Mouse (Mus musculus) liver, embryonic 13.5 days (tissue): ENCODE results near the gene Ceacam9. TPM values are rescaled to one million over a fixed set of nuclear protein-coding genes. Genes with fewer than 3 reads are reported as not detected.

Experiments used
- ATAC-seq: fragments of 200-750 bp; cut with Nextera tagmentation; 2 replicates; pipeline ENCODE4 v1.8.0; 2017; ENCODE audit warnings: low read depth, mild to moderate bottlenecking, moderate number of reproducible peaks, moderate library complexity
- DNase-seq: peaks from one replicate; pipeline ENCODE4 v3.0.0; 2022
- H3K27ac ChIP-seq: fragments of 300-500 bp; sonication (generic); 2 replicates; pipeline ENCODE4 v1.5.1; 2015; ENCODE audit warnings: moderate library complexity, mild to moderate bottlenecking, inconsistent platforms
- H3K27me3 ChIP-seq: fragments of 300-500 bp; sonication (generic); 2 replicates; pipeline ENCODE4 v1.6.1; 2015; ENCODE audit warnings: mild to moderate bottlenecking, inconsistent platforms
- H3K36me3 ChIP-seq: fragments of 300-500 bp; sonication (generic); 2 replicates; pipeline ENCODE4 v1.6.1; 2015; ENCODE audit warnings: mild to moderate bottlenecking, inconsistent platforms
- H3K4me1 ChIP-seq: fragments of 300-500 bp; sonication (generic); replicated peaks from 2 replicates; pipeline ENCODE4 v1.6.1; 2015; ENCODE audit warnings: inconsistent platforms
- H3K4me2 ChIP-seq: fragments of 300-500 bp; sonication (generic); 2 replicates; pipeline ENCODE4 v1.6.1; 2015; ENCODE audit warnings: inconsistent platforms, mild to moderate bottlenecking, moderate library complexity
- H3K4me3 ChIP-seq: fragments of 300-500 bp; sonication (generic); replicated peaks from 2 replicates; pipeline ENCODE4 v1.5.1; 2015; ENCODE audit warnings: mild to moderate bottlenecking, inconsistent platforms
- H3K9ac ChIP-seq: fragments of 300-500 bp; sonication (generic); 2 replicates; pipeline ENCODE4 v1.6.1; 2015; ENCODE audit warnings: mild to moderate bottlenecking, inconsistent platforms
- H3K9me3 ChIP-seq: fragments of 300-500 bp; sonication (generic); replicated peaks from 2 replicates; pipeline ENCODE4 v1.6.1; 2016; ENCODE audit warnings: inconsistent platforms
- WGBS: fragments of 180-500 bp; shearing (Covaris S2); methylation state at CpG from one replicate; pipeline ENCODE4 v1.1.7; 2015; ENCODE audit not compliant: insufficient replicate concordance; 5-methylcytosine and 5-hydroxymethylcytosine counted together
- polyA plus RNA-seq: library from polyadenylated mRNA; unstranded; fragments of >200 nt; fragmentation: Nextera tagmentation; extraction: Ambion mirVana; gene quantifications from 2 replicates; pipeline ENCODE4 v1.2.1, GENCODE M21; 2015

Ceacam9 gene
- polyA plus RNA-seq, 1 experiment from 2014 or later = not detected

- Histone ChIP-seq H3K4me1 (peaks cover 10% of the 10 kb centered on the region), H3K9ac (no peak overlapping the region), H3K27ac (no peak overlapping the region), H3K4me2 (no peak overlapping the region), H3K27me3 (no peaks in the 10 kb centered on the region), H3K4me3 (no peak overlapping the region), H3K36me3 (peaks cover 72% of the 10 kb centered on the region), H3K9me3 (no peaks in the 10 kb centered on the region)
- no peak for ATAC-seq
- no peak for DNase-seq
- WGBS = 85% methylated on average over 4 of the region's 4 CpGs
Measured at GRCm38 (mm10) chr7:16745373-16745772, 23.6 kb downstream of the Ceacam9 start.

GRCm38 (mm10) chr7:16746093-16746492 is 24.4 kb downstream of the Ceacam9 start:
- Histone ChIP-seq H3K4me1 (peaks cover 4% of the 10 kb centered on the region), H3K9ac (no peak overlapping the region), H3K4me3 (no peak overlapping the region), H3K9me3 (no peaks in the 10 kb centered on the region), H3K4me2 (no peak overlapping the region), H3K27me3 (no peaks in the 10 kb centered on the region), H3K36me3 (peaks cover 70% of the 10 kb centered on the region), H3K27ac (no peak overlapping the region)
- DNase-seq (peak; percentile 48), ATAC-seq (peak; percentile 37)
- WGBS = 53% methylated on average over 3 of the region's 3 CpGs

- DNase-seq = no peak
- H3K27me3 ChIP-seq = no peaks in the 10 kb centered on the region
- peaks cover 4% of the 10 kb centered on the region for H3K4me1 ChIP-seq
- H3K4me3 ChIP-seq = no peak overlapping the region
- no peak overlapping the region for H3K4me2 ChIP-seq
- no peaks in the 10 kb centered on the region for H3K9me3 ChIP-seq
- peaks cover 63% of the 10 kb centered on the region for H3K36me3 ChIP-seq
- ATAC-seq = no peak
- no peak overlapping the region for H3K9ac ChIP-seq
- H3K27ac ChIP-seq = no peak overlapping the region
- WGBS = 86% methylated on average over 6 of the region's 6 CpGs
Measured at GRCm38 (mm10) chr7:16747656-16748055, 25.9 kb downstream of the Ceacam9 start.

GRCm38 (mm10) chr7:16752016-16752415 is 30.3 kb downstream of the Ceacam9 start:
- no peaks in the 10 kb centered on the region for H3K9me3 ChIP-seq
- 82% methylated on average over 12 of the region's 12 CpGs for WGBS
- ATAC-seq (no peak), DNase-seq (no peak)
- H3K4me1 ChIP-seq = peaks cover 10% of the 10 kb centered on the region
- no peak overlapping the region for H3K9ac ChIP-seq
- no peak overlapping the region for H3K4me2 ChIP-seq
- no peak overlapping the region for H3K27ac ChIP-seq
- H3K36me3 ChIP-seq = peaks cover 29% of the 10 kb centered on the region
- H3K4me3 ChIP-seq = no peak overlapping the region
- H3K27me3 ChIP-seq = no peaks in the 10 kb centered on the region

- 33% methylated on average over 17 of the region's 17 CpGs for WGBS
- H3K4me2 ChIP-seq = 0 out of 2 replicates have a peak overlapping the region, but pooled peaks have one; percentile 11
- H3K9me3 ChIP-seq = no peaks in the 10 kb centered on the region
- no peak overlapping the region for H3K4me3 ChIP-seq
- H3K9ac ChIP-seq = peak overlapping the region; percentile 7; the same call in 1 of the 2 replicates
- H3K27ac ChIP-seq = no peak overlapping the region; the same call in 1 of the 2 replicates
- ATAC-seq (peak; percentile 74), DNase-seq (no peak)
- H3K27me3 ChIP-seq = no peaks in the 10 kb centered on the region
- no peaks in the 10 kb centered on the region for H3K36me3 ChIP-seq
- H3K4me1 ChIP-seq = peaks cover 10% of the 10 kb centered on the region
Measured at GRCm38 (mm10) chr7:16755362-16756017, 33.8 kb downstream of the Ceacam9 start.

GRCm38 (mm10) chr7:16758872-16759574 is 37.3 kb downstream of the Ceacam9 start:
- no peak for DNase-seq
- 59% methylated on average over 10 of the region's 11 CpGs for WGBS

GRCm38 (mm10) chr7:16760292-16760691 is 38.6 kb downstream of the Ceacam9 start:
- H3K36me3 ChIP-seq = no peaks in the 10 kb centered on the region
- H3K27me3 ChIP-seq = 0 out of 2 replicates have a peak, but pooled peaks cover 5% of the 10 kb centered on the region
- 23% methylated on average over 8 of the region's 8 CpGs for WGBS
- H3K27ac ChIP-seq = no peak overlapping the region
- no peak overlapping the region for H3K4me2 ChIP-seq
- DNase-seq = no peak
- peaks cover 6% of the 10 kb centered on the region for H3K4me1 ChIP-seq
- H3K9me3 ChIP-seq = no peaks in the 10 kb centered on the region
- no peak overlapping the region for H3K9ac ChIP-seq
- ATAC-seq = no peak
- H3K4me3 ChIP-seq = no peak overlapping the region

More at GRCm38 (mm10) chr7:16758872-16759574, 37.3 kb downstream of the Ceacam9 start:
- Histone ChIP-seq H3K9ac (no peak overlapping the region), H3K36me3 (no peaks in the 10 kb centered on the region), H3K4me3 (no peak overlapping the region), H3K4me2 (no peak overlapping the region), H3K27ac (no peak overlapping the region), H3K9me3 (no peaks in the 10 kb centered on the region), H3K4me1 (peaks cover 10% of the 10 kb centered on the region), H3K27me3 (0 out of 2 replicates have a peak, but pooled peaks cover 5% of the 10 kb centered on the region)
- ATAC-seq = no peak

GRCm38 (mm10) chr7:16761005-16761481 is 39.3 kb downstream of the Ceacam9 start:
- WGBS = 51% methylated on average over 10 of the region's 10 CpGs
- Histone ChIP-seq H3K4me1 (no peaks in the 10 kb centered on the region; the same call in 1 of the 2 replicates), H3K9ac (no peak overlapping the region), H3K4me2 (no peak overlapping the region), H3K9me3 (no peaks in the 10 kb centered on the region), H3K4me3 (no peak overlapping the region), H3K27me3 (0 out of 2 replicates have a peak, but pooled peaks cover 5% of the 10 kb centered on the region), H3K36me3 (no peaks in the 10 kb centered on the region), H3K27ac (no peak overlapping the region)
- DNase-seq = no peak
- ATAC-seq = no peak

GRCm38 (mm10) chr7:16761630-16762029 is 39.9 kb downstream of the Ceacam9 start:
- H3K9me3 ChIP-seq = no peaks in the 10 kb centered on the region
- 62% methylated on average over 5 of the region's 5 CpGs for WGBS
- H3K4me2 ChIP-seq = no peak overlapping the region
- no peak overlapping the region for H3K27ac ChIP-seq
- no peaks in the 10 kb centered on the region for H3K36me3 ChIP-seq
- H3K9ac ChIP-seq = no peak overlapping the region
- H3K4me1 ChIP-seq = no peaks in the 10 kb centered on the region; the same call in 1 of the 2 replicates
- no peak for DNase-seq
- 0 out of 2 replicates have a peak, but pooled peaks cover 5% of the 10 kb centered on the region for H3K27me3 ChIP-seq
- no peak overlapping the region for H3K4me3 ChIP-seq
- ATAC-seq = no peak

- DNase-seq = no peak
- Histone ChIP-seq H3K9ac (no peak overlapping the region), H3K36me3 (no peaks in the 10 kb centered on the region), H3K9me3 (no peaks in the 10 kb centered on the region), H3K4me1 (no peaks in the 10 kb centered on the region; the same call in 1 of the 2 replicates), H3K27me3 (0 out of 2 replicates have a peak, but pooled peaks cover 5% of the 10 kb centered on the region), H3K4me3 (no peak overlapping the region), H3K4me2 (no peak overlapping the region), H3K27ac (no peak overlapping the region)
- ATAC-seq = no peak
- 64% methylated on average over 7 of the region's 7 CpGs for WGBS
Measured at GRCm38 (mm10) chr7:16763463-16764218, 41.9 kb downstream of the Ceacam9 start.

- no peaks in the 10 kb centered on the region for H3K36me3 ChIP-seq
- no peak overlapping the region for H3K27ac ChIP-seq
- no peaks in the 10 kb centered on the region for H3K27me3 ChIP-seq
- no peak overlapping the region for H3K4me3 ChIP-seq
- no peaks in the 10 kb centered on the region for H3K4me1 ChIP-seq
- WGBS = 45% methylated on average over 2 of the region's 2 CpGs
- H3K4me2 ChIP-seq = no peak overlapping the region
- no peak for ATAC-seq
- H3K9me3 ChIP-seq = 0 out of 2 replicates have a peak, but pooled peaks cover 4% of the 10 kb centered on the region
- no peak for DNase-seq
- no peak overlapping the region for H3K9ac ChIP-seq
Measured at GRCm38 (mm10) chr7:16766443-16766842, 44.7 kb downstream of the Ceacam9 start.
